Mouse (Mus musculus) T-cell, adult 2 months (primary cell): ENCODE results near the gene Nfia.
A peak's percentile ranks its signal among the peaks of the same experiment; 100 is the strongest.

ENCODE experiments used
- DNase-seq: peaks from one replicate; pipeline ENCODE4 v3.0.0; 2022; ENCODE audit warnings: low spot score

The Nfia gene

GRCm38 (mm10) chr4:98004986-98005385 lies 232.5 kb downstream of the Nfia start:
- no peak for DNase-seq

GRCm38 (mm10) chr4:98008814-98009368 lies 236.4 kb downstream of the Nfia start:
- no peak for DNase-seq

GRCm38 (mm10) chr4:98009966-98010365 lies 237.4 kb downstream of the Nfia start:
- no peak for DNase-seq

GRCm38 (mm10) chr4:98019811-98020210 lies 247.3 kb downstream of the Nfia start:
- no peak for DNase-seq

- DNase-seq = peak; percentile 5
Measured at GRCm38 (mm10) chr4:98020836-98021235, 248.3 kb downstream of the Nfia start.

- DNase-seq = no peak
Measured at GRCm38 (mm10) chr4:98023245-98023792, 250.8 kb downstream of the Nfia start.

- DNase-seq = no peak
Measured at GRCm38 (mm10) chr4:98027412-98027811, 254.9 kb downstream of the Nfia start.

- DNase-seq = no peak
Measured at GRCm38 (mm10) chr4:98031871-98032270, 259.3 kb downstream of the Nfia start.

GRCm38 (mm10) chr4:98032332-98032731 lies 259.8 kb downstream of the Nfia start:
- no peak for DNase-seq

GRCm38 (mm10) chr4:98039095-98039494 lies 266.6 kb downstream of the Nfia start:
- no peak for DNase-seq

GRCm38 (mm10) chr4:98040179-98040578 lies 267.6 kb downstream of the Nfia start:
- peak; percentile 80 for DNase-seq

- DNase-seq = no peak
Measured at GRCm38 (mm10) chr4:98044611-98045010, 272.1 kb downstream of the Nfia start.

- DNase-seq = no peak
Measured at GRCm38 (mm10) chr4:98047369-98047768, 274.8 kb downstream of the Nfia start.

- DNase-seq = no peak
Measured at GRCm38 (mm10) chr4:98049584-98049983, 277.1 kb downstream of the Nfia start.

- DNase-seq = no peak
Measured at GRCm38 (mm10) chr4:98050003-98050620, 277.6 kb downstream of the Nfia start.

GRCm38 (mm10) chr4:98050781-98051180 lies 278.2 kb downstream of the Nfia start:
- DNase-seq = no peak

GRCm38 (mm10) chr4:98051326-98051725 lies 278.8 kb downstream of the Nfia start:
- DNase-seq = no peak

GRCm38 (mm10) chr4:98055036-98055435 lies 282.5 kb downstream of the Nfia start:
- DNase-seq = no peak

- DNase-seq = no peak
Measured at GRCm38 (mm10) chr4:98056396-98057020, 284.0 kb downstream of the Nfia start.

GRCm38 (mm10) chr4:98057246-98057645 lies 284.7 kb downstream of the Nfia start:
- DNase-seq = no peak

- no peak for DNase-seq
Measured at GRCm38 (mm10) chr4:98057721-98058120, 285.2 kb downstream of the Nfia start.

- no peak for DNase-seq
Measured at GRCm38 (mm10) chr4:98058182-98058581, 285.6 kb downstream of the Nfia start.

- no peak for DNase-seq
Measured at GRCm38 (mm10) chr4:98060601-98061000, 288.1 kb downstream of the Nfia start.
